Mouse (Mus musculus) adrenal gland, postnatal 10 days (tissue): ENCODE results near the gene Vars. TPM values are rescaled to one million over a fixed set of nuclear protein-coding genes. Genes with fewer than 3 reads are reported as not detected.
A peak's percentile ranks its signal among the peaks of the same experiment; 100 is the strongest.
"Not testable (repeated sequence)": the region's sequence is repeated elsewhere in the genome, so short reads cannot be mapped to it uniquely, and the experiment has no call there.

Experiments used
- DNase-seq: peaks from one replicate; pipeline ENCODE4 v3.0.0; 2021; ENCODE audit warnings: mixed read lengths
- long read RNA-seq, 2 experiments: library from polyadenylated mRNA; stranded (forward); transcript quantifications; one replicate each; pipeline ENCODE4 v2.0.0; 2021
- total RNA-seq, 2 experiments: library from RNA; stranded (reverse); gene quantifications; 2 replicates each; pipeline ENCODE4 v1.2.3; 2021

The Vars gene
- 10 to 100 TPM; 56.5 to 63.0 TPM for total RNA-seq
- long read RNA-seq, experiment 1, full-length matches to known transcripts = 43 of 125 reads
- long read RNA-seq, experiment 1, partial matches to known transcripts = 73 of 125 reads
- long read RNA-seq, experiment 1, other reads (novel, unspliced or antisense) = 9 of 125 reads
- long read RNA-seq, experiment 2, full-length matches to known transcripts = 36 of 73 reads
- long read RNA-seq, experiment 2, partial matches to known transcripts = 23 of 73 reads
- long read RNA-seq, experiment 2, other reads (novel, unspliced or antisense) = 14 of 73 reads

DNA sequence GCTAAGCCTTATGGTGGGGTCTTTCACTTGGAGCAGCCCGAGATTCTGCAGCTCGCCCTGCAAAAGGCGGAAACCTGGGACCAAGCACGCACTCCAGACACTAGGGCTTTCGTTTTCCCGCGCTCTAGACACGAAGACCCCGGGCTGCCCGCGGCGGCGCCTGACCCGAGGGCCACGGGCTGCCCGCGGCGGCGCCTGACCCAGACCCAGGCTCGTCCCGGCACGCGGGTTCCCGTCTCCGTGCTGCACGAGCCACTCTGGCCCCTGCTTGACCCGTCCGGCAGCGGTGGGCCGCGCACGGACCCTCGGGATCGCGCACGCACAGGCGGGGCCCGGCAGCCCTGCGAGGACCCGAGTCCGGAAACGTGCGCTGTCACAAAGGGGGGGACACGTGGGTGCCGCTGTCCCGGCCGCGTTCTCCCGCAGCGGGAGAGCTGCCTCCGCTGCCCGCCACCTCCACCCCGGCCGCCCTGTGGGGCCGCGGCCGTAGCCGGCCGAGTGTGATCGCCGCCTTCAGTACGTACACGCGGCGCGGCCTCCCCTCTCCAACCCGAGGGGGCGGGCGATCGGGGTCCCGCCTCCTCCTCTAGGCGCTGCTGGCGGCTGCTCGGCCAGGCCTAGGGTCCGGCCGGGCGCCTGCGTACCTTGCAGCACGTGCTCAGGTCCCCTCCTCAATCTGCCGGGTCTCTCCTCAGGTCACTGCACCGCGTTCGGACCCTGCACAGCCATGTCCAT lies at the start of gene Vars:
TSS of gene Vars (plus strand) at position 271 of the 735 bp plus-strand sequence.
- peak; percentile 94 for DNase-seq

DNA sequence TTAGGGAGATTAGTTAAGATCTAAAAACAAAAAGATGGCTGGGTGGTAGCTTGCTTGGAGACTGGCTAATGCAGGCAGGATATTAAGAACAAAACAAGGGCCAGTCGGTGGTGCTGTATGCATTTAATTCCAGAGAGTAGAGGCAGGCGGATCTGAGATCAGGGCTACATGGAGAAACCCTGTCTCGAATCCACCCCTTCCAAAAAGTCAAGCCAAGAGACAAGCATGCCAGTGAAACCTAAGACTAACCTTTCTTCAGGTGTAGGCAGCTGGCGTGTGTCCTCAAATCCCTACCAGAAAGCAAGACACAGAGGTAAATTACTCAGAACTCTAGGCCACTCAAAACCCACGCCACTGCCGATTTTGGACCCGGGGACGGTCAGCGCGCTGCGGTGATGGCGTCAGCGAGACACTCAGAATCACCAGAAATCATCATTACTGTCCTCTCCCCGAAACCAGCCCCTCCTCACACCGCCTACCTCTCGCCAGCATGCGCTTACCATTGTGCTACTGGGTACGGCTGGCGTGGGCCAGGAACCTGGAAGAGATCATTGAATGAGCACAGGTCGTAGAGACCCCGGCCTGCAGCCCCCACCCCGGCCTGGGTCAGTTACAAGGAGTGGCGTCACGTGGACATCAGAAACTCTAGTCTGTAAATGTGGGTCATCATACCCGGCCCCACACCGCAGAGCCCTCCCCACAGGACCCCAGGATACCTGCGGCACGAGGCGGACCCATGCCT lies 49.0 kb upstream of the Vars start:
- DNase-seq = no peak

DNA sequence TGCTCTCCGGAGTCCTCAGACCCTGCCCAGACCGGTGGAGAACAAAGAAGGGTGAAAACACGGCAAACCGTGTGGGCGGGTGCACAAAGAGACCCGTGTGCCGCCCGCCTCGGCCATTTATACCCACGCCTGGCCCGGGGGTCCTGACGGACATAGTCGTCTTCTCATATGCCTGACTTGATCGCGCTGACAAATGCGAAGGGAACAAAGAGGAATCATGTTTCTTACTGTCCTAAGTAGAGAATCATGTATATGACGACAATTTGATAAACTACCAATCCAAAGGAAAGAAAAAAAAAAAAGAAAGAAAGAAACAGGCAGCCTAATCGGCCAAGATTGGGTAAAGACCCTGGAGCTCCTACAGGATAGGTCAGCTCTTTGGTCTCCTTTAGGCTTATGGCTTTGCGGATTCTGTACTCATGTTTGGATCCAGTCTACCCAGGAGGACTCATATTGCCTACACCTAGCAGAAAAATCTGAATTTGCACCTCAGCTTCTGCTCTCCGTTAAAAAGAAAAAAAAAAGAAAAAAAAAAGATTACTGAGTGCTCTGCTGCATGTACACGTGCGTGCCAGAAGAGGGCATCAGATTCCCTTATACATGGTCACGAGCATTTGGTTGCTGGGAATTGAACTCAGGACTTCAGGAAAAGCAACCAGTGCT lies 48.3 kb upstream of the Vars start:
- peak; percentile 88 for DNase-seq

DNA sequence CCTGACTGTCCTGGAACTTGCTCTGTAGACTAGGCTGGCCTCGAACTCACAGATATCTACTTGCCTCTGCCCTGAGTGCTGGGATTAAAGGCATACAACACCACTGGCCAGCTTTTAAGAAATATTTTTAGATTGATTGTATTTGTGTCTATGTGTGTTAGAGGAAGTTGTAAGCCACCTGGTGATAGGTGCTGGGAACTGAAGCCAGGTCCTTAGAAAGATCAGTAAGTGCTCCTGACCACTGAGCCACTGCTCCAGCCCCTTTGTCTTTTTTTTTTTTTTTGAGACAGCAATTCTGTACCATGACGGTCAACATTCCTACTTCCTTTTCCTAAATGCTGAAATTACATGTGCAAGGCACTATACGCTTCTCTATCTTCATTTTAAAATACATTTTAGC lies 47.5 kb upstream of the Vars start:
- DNase-seq = no peak

DNA sequence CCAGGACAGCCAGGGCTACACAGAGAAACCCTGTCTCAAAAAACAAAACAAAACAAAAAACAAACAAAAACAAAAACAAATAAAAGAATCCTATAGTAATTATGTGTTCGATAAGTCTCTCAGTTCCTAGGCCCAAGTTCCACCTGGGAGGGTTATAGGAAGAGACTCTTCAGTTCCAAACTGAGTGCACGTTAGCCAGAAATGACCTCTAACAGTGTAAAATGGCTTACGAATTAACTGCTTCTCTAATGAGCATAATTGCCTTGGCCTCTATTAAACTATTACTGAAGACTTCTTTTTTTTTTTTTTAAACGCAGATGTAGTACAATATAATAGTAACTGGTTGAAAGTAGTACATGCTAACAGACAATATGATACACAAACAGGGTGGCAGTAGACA lies 46.9 kb upstream of the Vars start:
- no peak for DNase-seq

DNA sequence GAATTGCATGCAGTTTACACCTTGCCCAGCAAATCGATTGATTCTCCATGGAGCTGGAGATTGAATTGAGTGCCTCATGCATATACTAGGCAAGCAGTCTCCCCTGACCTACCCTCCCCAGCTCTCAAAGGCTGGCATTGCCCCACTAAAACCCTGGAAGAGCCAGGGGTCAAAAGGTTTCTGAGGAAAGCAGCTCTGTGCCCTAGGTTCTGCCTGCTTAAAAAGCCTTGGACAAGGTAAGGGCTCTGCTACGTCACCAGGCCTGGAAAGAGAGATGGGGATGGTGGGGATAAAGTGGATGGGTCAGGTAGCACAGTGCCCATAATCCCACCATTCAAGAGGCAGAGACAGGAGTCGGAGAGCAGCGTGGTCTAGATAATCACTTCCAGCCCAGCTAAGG lies 46.0 kb upstream of the Vars start:
- DNase-seq = no peak

DNA sequence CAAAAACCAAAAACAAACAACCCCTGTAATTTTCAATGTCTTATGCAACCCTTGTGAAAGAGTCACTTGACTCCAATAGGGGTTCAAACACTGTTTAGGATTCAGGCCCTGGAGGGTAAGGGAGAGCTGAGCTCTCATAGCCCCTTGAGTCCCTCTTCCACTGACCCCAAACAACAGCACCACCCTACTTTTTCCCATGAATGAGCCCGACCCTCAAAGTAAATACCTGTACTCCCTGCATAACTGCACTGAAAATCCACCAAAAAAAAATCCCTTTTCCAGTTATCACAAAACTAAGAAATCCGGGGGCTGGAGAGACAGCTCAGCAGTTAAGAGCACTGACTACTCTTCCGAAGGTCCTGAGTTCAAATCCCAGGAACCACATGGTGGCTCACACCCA lies 44.9 kb upstream of the Vars start:
- no peak for DNase-seq

DNA sequence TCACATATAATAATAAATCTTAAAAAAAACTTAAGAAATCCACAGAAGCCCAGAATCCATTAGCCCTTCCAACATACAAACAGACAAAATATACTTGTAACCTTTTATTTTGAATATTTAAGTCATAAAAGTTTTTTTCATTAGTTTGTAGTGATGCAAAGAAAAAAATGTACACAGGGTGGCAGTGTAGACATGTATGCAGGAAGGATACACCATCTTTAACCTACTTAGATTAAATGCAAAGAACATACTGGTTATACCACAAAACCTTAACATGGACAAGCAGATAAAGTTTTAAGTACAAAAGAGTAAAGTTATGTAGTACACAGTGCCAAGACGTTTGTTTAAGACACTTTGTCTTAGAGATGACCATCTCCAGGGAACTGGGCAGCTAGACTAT lies 44.4 kb upstream of the Vars start:
- no peak for DNase-seq

DNA sequence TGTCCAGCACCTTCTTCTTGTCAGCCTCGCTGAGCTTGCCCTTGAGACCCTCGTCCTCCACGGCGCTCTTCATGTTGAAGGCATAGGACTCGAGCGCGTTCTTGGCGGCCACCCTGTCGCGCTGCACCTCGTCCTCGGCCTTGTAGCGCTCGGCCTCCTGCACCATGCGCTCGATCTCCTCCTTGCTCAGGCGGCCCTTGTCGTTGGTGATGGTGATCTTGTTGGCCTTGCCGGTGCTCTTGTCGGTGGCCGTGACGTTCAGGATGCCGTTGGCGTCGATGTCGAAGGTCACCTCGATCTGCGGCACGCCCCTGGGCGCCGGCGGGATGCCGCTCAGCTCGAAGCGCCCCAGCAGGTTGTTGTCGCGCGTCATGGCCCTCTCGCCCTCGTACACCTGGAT lies 43.5 kb upstream of the Vars start:
- DNase-seq = not testable (repeated sequence)

DNA sequence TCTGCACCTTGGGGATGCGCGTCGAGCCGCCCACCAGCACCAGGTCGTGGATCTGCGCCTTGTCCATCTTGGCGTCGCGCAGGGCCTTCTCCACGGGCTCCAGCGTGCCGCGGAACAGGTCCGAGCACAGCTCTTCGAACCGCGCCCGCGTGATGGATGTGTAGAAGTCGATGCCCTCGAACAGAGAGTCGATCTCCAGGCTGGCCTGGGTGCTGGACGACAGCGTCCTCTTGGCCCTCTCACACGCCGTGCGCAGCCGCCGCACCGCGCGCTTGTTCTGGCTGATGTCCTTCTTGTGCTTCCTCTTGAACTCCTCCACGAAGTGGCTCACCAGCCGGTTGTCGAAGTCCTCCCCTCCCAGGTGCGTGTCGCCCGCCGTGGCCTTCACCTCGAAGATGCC lies 42.8 kb upstream of the Vars start:
- not testable (repeated sequence) for DNase-seq

DNA sequence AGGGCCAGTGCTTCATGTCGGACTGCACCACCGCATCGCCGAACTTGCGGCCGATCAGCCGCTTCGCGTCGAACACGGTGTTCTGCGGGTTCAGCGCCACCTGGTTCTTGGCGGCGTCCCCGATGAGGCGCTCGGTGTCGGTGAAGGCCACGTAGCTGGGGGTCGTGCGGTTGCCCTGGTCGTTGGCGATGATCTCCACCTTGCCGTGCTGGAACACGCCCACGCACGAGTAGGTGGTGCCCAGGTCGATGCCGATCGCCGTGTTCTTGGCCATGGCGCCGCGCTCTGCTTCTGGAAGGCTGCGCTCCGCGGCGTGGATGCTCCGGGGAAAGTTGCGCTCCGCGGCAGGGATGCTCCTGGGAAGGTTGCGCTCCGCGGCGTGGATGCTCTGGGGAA lies 42.1 kb upstream of the Vars start:
- DNase-seq = not testable (repeated sequence)

DNA sequence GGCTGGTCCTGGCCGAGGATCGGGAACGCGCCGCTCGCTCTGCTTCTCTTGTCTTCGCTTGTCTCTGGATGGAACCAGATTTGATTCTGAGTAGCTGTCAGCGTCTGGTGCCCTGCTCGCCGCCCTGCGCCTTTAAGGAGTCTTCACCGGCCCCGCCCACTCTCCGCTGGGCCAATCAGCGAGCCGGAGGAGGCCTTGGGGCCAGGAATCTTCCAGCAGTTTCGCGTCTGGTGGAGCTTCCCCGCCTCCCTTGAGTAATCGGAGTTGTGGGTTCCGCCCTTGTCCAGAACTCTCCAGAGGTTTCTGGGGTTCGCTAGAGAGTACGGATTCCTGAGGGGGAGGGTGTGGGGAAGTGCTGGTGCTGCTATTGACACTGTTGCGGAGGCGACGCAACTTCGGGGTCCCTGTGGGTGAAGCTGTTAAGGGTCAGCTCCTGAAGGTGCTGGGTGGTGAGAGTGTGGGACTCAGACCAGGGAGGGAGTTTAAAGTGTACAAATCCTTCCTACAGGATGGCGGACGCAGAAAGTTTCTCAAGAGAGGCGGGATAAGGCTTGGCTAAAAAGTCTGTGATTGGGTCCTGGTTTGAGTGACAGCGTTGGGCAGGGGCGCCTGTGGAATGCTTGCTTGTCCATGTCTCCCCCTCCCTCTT lies 41.5 kb upstream of the Vars start, which contains the start of gene Hspa1b:
TSS of gene Hspa1b (minus strand) at position 109 of the 649 bp plus-strand sequence.
- DNase-seq = peak; percentile 87

DNA sequence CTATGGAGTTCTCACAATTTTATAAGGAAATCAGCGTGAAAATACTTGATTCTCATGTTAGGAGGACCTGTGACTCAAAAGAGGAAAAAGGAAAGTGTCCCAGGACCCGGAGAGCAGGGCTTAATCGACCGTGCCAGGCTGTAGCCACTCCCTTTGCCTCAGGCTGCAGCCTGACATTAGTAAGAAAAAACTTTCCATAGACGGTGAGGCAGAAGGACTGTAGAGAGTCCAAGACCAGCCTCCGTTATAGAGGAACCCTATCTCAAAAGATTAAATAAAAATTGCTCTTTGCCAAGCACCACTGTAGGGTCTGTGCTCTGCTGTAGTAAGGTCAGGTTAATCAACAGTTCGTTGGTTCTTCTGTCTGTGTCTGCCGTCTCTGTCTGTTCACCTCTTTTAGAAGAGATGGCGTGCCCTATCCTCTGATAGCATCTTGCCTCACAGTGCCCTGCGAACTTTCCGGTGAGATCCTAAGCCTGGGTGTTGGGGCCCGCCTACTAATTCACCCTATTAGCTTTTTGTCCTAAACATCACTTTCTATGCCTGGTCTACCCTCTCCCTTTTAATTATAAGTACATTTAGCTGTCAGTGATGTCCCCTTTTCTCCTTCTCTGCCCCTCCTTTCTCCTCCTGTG lies 40.8 kb upstream of the Vars start:
- DNase-seq = peak; percentile 53

DNA sequence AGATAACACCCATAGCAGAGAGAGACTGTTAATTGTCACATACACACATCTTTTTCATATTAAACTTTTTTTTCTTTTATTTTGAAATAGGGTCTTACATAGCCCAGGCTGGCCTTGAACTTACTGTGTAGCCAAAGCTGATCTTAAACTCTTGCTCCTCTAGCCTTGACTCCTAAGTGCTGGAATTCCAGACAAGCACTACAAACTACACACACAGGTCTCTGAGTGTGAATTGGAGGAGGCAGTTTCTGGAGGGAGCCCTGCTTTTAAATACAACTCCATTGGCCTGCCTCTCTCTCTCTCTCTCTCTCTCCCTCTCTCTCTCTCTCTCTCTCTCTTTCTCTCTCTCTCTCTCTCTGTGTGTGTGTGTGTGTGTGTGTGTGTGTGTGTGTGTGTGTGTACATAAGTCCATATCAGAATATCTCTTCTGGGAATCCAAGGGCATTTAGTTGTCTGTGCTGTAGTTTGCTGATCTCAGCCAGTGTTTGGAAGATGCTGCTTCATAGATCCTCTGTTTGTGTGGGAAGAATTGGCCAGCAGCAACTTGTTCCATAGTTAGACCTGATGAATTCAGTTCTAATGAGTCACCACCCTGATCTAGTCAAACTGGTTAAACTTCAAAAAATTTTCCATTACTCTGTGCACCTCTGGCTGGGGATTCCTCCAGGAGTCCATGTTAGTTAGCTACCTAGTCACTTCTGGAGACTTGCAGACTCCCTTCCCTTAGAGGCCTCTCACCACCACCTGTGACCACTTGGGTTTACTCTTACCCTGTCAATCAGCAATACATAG lies 39.9 kb upstream of the Vars start:
- DNase-seq = no peak

DNA sequence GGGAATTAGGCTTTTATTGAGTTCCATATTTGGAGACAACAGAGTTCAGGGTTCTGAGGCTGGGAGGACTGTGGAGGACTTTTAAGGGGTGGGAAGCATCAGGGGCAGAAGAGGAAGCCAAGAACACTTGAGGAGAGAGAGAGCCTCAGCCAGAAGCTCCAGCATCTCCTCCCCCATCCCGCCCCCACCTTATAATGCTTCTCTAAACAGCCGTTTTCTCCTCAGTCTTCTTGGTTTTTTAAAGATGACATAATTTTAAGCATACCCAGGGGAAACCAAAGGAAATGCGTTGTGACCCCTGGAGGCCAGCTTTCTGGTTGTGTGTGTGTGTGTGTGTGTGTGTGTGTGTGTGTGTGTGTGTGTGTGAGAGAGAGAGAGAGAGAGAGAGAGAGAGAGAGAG lies 38.7 kb upstream of the Vars start:
- no peak for DNase-seq

DNA sequence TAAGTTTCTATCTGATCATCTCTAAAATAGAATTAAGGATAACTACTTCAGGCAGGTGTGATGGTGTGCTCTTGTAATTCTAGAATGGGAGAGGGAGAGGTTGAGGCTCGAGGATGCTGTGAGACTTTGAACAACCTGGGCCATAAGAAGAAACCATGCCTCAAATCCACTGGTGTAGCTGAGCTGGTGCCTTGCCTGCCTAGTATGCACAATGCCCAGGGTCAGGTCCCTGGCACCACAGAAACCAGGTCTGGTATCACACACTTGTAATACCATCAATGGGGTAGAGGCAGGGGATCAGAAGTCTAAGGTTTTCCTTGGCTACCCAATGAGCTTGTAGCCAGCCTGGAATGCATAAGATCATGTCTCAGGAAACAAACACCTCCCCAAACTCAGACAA lies 37.9 kb upstream of the Vars start:
- no peak for DNase-seq

DNA sequence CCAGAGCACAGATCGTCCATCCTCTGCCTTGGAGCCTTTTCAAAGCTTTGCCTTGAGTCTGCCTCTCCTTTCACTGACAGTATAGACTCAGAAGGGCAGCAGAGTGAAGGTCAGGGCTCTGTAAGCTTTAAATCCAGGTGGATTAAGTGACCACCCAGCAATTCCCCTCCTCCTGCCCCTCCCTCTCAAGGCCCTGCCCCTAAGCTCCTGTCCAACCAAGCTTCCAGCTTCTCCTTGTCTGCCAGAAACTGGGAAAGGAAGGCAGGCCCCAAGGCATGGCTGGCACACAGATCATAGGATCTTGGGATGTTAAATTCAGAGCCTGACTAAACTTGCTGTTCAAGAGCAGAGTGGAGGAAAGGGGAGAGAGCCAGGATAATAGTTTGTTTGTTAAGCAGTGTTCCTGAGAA lies 36.1 kb upstream of the Vars start:
- no peak for DNase-seq

DNA sequence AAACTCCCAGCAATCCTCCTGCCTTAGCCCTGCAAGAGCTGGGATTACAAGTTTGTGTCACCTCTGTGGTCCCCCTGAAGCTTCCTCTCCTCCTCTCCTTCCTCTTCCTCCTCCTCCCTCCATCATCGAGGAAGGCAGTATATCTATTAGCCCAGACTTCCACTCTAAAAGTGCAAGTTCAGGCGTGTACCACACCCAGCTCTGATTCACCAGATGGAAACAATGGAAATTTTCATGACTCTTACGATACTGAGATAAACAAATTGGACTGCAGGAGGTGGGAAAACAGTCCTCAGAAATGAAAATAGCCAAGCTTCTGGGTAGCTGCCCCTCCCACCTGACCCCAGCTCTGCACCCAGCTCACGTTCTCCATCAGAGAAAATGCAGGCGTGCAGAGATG lies 35.2 kb upstream of the Vars start:
- no peak for DNase-seq

DNA sequence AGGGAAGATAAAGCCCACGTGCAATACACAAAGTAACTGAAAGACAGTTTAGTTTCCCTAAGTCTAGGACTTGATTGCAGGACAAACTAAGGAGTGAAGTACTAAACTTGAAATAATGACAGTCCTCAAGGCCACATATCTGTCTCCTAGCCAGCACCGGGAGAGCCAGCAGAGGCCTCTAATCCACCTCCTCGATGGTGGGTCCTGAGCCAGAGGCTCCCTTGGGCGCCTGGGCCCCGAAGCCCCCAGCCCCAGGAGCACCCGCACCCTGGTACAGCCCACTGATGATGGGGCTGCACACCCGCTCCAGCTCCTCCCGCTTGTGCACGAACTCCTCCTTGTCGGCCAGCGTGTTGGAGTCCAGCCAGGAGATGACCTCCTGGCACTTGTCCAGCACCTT lies 31.0 kb upstream of the Vars start, which contains the start of gene Gm20481:
TSS of gene Gm20481 (plus strand) at position 91 of the 400 bp plus-strand sequence.
- DNase-seq = not testable (repeated sequence)

DNA sequence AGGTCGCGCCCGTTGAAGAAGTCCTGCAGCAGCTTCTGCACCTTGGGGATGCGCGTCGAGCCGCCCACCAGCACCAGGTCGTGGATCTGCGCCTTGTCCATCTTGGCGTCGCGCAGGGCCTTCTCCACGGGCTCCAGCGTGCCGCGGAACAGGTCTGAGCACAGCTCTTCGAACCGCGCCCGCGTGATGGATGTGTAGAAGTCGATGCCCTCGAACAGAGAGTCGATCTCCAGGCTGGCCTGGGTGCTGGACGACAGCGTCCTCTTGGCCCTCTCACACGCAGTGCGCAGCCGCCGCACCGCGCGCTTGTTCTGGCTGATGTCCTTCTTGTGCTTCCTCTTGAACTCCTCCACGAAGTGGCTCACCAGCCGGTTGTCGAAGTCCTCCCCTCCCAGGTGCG lies 29.9 kb upstream of the Vars start:
- not testable (repeated sequence) for DNase-seq

DNA sequence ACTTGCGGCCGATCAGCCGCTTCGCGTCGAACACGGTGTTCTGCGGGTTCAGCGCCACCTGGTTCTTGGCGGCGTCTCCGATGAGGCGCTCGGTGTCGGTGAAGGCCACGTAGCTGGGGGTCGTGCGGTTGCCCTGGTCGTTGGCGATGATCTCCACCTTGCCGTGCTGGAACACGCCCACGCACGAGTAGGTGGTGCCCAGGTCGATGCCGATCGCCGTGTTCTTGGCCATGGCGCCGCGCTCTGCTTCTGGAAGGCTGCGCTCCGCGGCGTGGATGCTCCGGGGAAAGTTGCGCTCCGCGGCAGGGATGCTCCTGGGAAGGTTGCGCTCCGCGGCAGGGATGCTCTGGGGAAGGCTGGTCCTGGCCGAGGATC lies 29.1 kb upstream of the Vars start:
- DNase-seq = not testable (repeated sequence)
